Mouse (Mus musculus) liver, embryonic 15.5 days (tissue): ENCODE measurements at regions not wholly inside any gene's neighbourhood (a gene's known extent, or its start where the extent isn't known, plus 50 kb on each side); places are given as distances from the start of the nearest gene placed in this dataset.

Source experiments
- ATAC-seq: fragments of 200-750 bp; cut with Nextera tagmentation; 2 replicates; pipeline ENCODE4 v1.8.0; 2017; ENCODE audit warnings: moderate number of reproducible peaks, mild to moderate bottlenecking, moderate library complexity; ENCODE audit not compliant: insufficient read depth
- H3K27ac ChIP-seq: fragments of 300-500 bp; sonication (generic); replicated peaks from 2 replicates; pipeline ENCODE4 v1.5.1; 2015; ENCODE audit warnings: mild to moderate bottlenecking, inconsistent platforms
- H3K27me3 ChIP-seq: fragments of 300-500 bp; sonication (generic); 2 replicates; pipeline ENCODE4 v1.6.1; 2015; ENCODE audit warnings: mild to moderate bottlenecking, inconsistent platforms
- H3K36me3 ChIP-seq: fragments of 300-500 bp; sonication (generic); replicated peaks from 2 replicates; pipeline ENCODE4 v1.6.1; 2015; ENCODE audit warnings: moderate library complexity, mild to moderate bottlenecking, inconsistent platforms
- H3K4me1 ChIP-seq: fragments of 300-500 bp; sonication (generic); replicated peaks from 2 replicates; pipeline ENCODE4 v1.6.1; 2015; ENCODE audit warnings: inconsistent platforms
- H3K4me2 ChIP-seq: fragments of 300-500 bp; sonication (generic); 2 replicates; pipeline ENCODE4 v1.6.1; 2015; ENCODE audit warnings: moderate library complexity, mild to moderate bottlenecking, inconsistent platforms
- H3K4me3 ChIP-seq: fragments of 300-500 bp; sonication (generic); replicated peaks from 2 replicates; pipeline ENCODE4 v1.5.1; 2015; ENCODE audit warnings: mild to moderate bottlenecking, inconsistent platforms
- H3K9ac ChIP-seq: fragments of 300-500 bp; sonication (generic); 2 replicates; pipeline ENCODE4 v1.6.1; 2015; ENCODE audit warnings: moderate library complexity, mild to moderate bottlenecking, inconsistent platforms
- H3K9me3 ChIP-seq: fragments of 300-500 bp; sonication (generic); replicated peaks from 2 replicates; pipeline ENCODE4 v1.6.1; 2016; ENCODE audit warnings: inconsistent platforms
- WGBS: fragments of 180-500 bp; shearing (Covaris S2); methylation state at CpG from one replicate; pipeline ENCODE4 v1.1.7; 2015; ENCODE audit warnings: mixed read lengths; ENCODE audit not compliant: insufficient replicate concordance; 5-methylcytosine and 5-hydroxymethylcytosine counted together

- no peak overlapping the region for H3K4me3 ChIP-seq
- no peak overlapping the region for H3K27ac ChIP-seq
- H3K4me2 ChIP-seq, result no peak overlapping the region
- no peaks in the 10 kb centered on the region for H3K27me3 ChIP-seq
- H3K36me3 ChIP-seq, result no peaks in the 10 kb centered on the region
- H3K9ac ChIP-seq, result no peak overlapping the region
- 25% methylated on average over 4 of the region's 4 CpGs for WGBS
- H3K4me1 ChIP-seq, result no peaks in the 10 kb centered on the region
- no peaks in the 10 kb centered on the region for H3K9me3 ChIP-seq
- ATAC-seq, result no peak
These were observed 61.6 kb downstream of the Gm10295 start for GRCm38 (mm10) chr7:71289702-71290101.

DNA sequence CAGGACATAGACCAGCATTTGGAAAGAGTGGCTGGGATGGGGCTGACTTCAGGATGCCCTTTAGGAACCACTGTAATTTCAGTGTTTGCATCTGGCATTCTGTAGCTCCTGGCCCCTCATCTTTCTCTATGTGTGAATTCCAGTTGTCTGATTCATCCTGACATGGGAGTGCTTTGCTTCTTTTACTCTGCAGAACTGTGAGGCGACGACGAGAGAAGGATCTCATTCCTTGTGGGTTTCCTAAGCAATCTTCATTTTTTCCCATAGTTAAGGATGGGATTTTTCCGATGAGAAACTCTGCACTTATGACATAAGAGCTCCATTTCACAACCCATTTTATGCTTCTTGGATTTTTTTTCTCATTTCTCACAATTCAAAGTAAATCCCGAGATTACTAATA, 62.0 kb downstream of the Gm10295 start:
- WGBS, result 57% methylated on average over 5 of the region's 5 CpGs
- Histone ChIP-seq H3K9me3 (no peaks in the 10 kb centered on the region), H3K4me1 (no peaks in the 10 kb centered on the region), H3K4me3 (no peak overlapping the region), H3K27me3 (no peaks in the 10 kb centered on the region), H3K4me2 (no peak overlapping the region), H3K9ac (no peak overlapping the region), H3K27ac (no peak overlapping the region), H3K36me3 (no peaks in the 10 kb centered on the region)
- no peak for ATAC-seq

DNA sequence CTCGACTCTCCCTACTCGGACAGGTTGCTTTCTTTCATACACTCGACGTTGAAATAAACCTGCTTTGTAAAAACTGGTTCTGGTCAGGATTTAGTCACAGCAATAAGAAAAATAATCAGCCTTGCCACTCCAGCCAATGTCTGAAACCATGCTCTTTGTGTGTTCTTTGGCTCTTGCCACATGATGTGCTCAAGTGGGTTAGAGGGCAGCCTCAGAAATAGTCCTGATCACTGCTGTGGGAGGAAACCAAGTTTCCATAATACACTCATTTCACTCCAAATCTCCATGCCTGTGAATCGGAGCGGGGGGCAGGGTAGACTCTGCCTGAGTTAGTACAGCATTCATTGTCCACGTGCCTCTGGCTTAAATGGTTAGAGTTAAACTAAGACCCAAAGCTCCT, 63.8 kb downstream of the Gm10295 start:
- H3K9me3 ChIP-seq, result no peaks in the 10 kb centered on the region
- H3K27ac ChIP-seq, result no peak overlapping the region
- 62% methylated on average over 7 of the region's 7 CpGs for WGBS
- H3K4me1 ChIP-seq, result no peaks in the 10 kb centered on the region
- no peak overlapping the region for H3K4me3 ChIP-seq
- no peaks in the 10 kb centered on the region for H3K36me3 ChIP-seq
- H3K9ac ChIP-seq, result no peak overlapping the region
- no peak overlapping the region for H3K4me2 ChIP-seq
- H3K27me3 ChIP-seq, result no peaks in the 10 kb centered on the region
- no peak for ATAC-seq

DNA sequence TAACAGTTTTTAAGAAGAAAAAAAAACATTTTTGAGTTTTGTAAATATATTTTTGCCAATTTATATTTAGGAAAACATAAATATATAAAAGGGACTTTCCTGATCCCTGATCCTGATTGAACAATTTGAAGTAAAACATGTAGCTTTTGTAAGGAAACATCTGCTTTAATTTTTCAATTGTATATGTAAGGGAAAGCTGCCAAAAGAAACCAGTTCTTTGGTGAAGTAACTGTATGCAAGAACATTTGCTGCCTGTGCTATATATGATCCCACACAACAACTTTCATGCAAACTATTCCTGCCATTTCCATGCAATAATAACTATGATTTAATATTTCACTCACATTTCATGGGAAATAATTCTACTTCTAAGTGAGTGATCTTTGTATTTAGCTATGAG, 67.0 kb downstream of the Gm10295 start:
- H3K9ac ChIP-seq, result no peak overlapping the region
- ATAC-seq, result no peak
- H3K4me2 ChIP-seq, result no peak overlapping the region
- H3K27me3 ChIP-seq, result no peaks in the 10 kb centered on the region
- H3K27ac ChIP-seq, result no peak overlapping the region
- no peaks in the 10 kb centered on the region for H3K36me3 ChIP-seq
- no peak overlapping the region for H3K4me3 ChIP-seq
- H3K4me1 ChIP-seq, result no peaks in the 10 kb centered on the region
- H3K9me3 ChIP-seq, result no peaks in the 10 kb centered on the region

DNA sequence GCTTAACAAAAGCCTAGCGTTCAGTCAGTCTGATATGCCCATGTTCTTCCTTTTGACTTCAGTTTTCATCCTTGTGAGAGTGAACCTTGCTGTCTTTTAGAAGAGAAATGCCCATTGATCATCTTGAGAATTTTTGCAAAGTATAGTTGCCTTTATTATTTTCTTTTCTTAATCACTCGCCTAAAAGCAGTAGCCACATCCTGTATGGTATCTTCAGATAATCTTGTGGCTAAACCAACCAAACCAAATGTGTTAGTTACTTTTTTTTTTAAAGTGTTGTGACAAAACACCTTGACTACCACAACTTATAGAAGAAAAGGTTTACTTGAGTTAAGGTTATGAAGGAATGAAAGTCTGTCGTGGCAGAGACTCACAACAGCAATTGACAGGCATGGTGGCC, 67.9 kb downstream of the Gm10295 start:
- no peaks in the 10 kb centered on the region for H3K4me1 ChIP-seq
- no peak overlapping the region for H3K27ac ChIP-seq
- H3K9me3 ChIP-seq, result no peaks in the 10 kb centered on the region
- no peaks in the 10 kb centered on the region for H3K27me3 ChIP-seq
- no peak overlapping the region for H3K4me3 ChIP-seq
- H3K36me3 ChIP-seq, result no peaks in the 10 kb centered on the region
- 37% methylated on average over 3 of the region's 3 CpGs for WGBS
- no peak overlapping the region for H3K4me2 ChIP-seq
- H3K9ac ChIP-seq, result no peak overlapping the region
- no peak for ATAC-seq

- no peaks in the 10 kb centered on the region for H3K4me1 ChIP-seq
- H3K27ac ChIP-seq, result no peak overlapping the region
- no peak for ATAC-seq
- H3K9me3 ChIP-seq, result no peaks in the 10 kb centered on the region
- H3K4me3 ChIP-seq, result no peak overlapping the region
- no peaks in the 10 kb centered on the region for H3K36me3 ChIP-seq
- H3K9ac ChIP-seq, result no peak overlapping the region
- no peak overlapping the region for H3K4me2 ChIP-seq
- H3K27me3 ChIP-seq, result no peaks in the 10 kb centered on the region
- 70% methylated on average over 8 of the region's 8 CpGs for WGBS
These were observed 85.2 kb downstream of the Gm10295 start for GRCm38 (mm10) chr7:71266101-71266500.

GRCm38 (mm10) chr7:71264115-71264514, 87.2 kb downstream of the Gm10295 start:
- 60% methylated on average over 1 of the region's 1 CpGs for WGBS
- Histone ChIP-seq H3K27me3 (no peaks in the 10 kb centered on the region), H3K4me1 (no peaks in the 10 kb centered on the region), H3K9ac (no peak overlapping the region), H3K27ac (no peak overlapping the region), H3K4me2 (no peak overlapping the region), H3K36me3 (no peaks in the 10 kb centered on the region), H3K9me3 (no peaks in the 10 kb centered on the region), H3K4me3 (no peak overlapping the region)
- no peak for ATAC-seq

- H3K9ac ChIP-seq, result no peak overlapping the region
- 22% methylated on average over 2 of the region's 2 CpGs for WGBS
These were observed 101.6 kb downstream of the Gm10295 start for GRCm38 (mm10) chr7:71249669-71250068.

DNA sequence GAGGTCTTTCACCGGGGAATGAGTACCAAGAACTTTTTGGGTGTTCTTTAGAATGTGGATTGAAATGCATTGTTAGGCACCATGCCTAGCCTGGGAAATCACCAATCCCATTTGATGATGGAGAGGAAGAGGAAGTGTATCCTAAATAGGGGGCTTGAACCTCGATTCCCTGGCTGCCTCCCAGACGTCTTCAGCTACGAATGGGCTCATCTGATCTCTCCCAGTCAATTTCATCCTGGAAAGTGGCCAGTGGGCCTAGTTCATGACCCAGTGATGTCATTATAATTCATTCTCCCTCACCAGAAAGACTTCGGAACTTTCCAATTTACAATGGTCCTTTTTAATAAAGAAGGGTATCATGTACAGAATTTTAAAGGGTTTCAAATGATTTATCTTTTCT, 102.1 kb downstream of the Gm10295 start:
- Histone ChIP-seq H3K27ac (no peak overlapping the region), H3K36me3 (no peaks in the 10 kb centered on the region), H3K9ac (no peak overlapping the region), H3K27me3 (no peaks in the 10 kb centered on the region), H3K4me2 (no peak overlapping the region), H3K9me3 (no peaks in the 10 kb centered on the region), H3K4me3 (no peak overlapping the region), H3K4me1 (no peaks in the 10 kb centered on the region)
- WGBS, result 45% methylated on average over 5 of the region's 5 CpGs
- no peak for ATAC-seq

More at GRCm38 (mm10) chr7:71249669-71250068, 101.6 kb downstream of the Gm10295 start:
- H3K4me3 ChIP-seq, result no peak overlapping the region
- H3K27ac ChIP-seq, result no peak overlapping the region
- no peak overlapping the region for H3K4me2 ChIP-seq
- no peaks in the 10 kb centered on the region for H3K36me3 ChIP-seq
- H3K27me3 ChIP-seq, result no peaks in the 10 kb centered on the region
- no peaks in the 10 kb centered on the region for H3K9me3 ChIP-seq
- ATAC-seq, result no peak
- no peaks in the 10 kb centered on the region for H3K4me1 ChIP-seq

GRCm38 (mm10) chr7:71247922-71248321, 103.4 kb downstream of the Gm10295 start:
- WGBS, result 55% methylated on average over 5 of the region's 5 CpGs
- no peak overlapping the region for H3K9ac ChIP-seq
- H3K4me3 ChIP-seq, result no peak overlapping the region
- no peak overlapping the region for H3K4me2 ChIP-seq
- no peak for ATAC-seq
- no peaks in the 10 kb centered on the region for H3K4me1 ChIP-seq
- H3K9me3 ChIP-seq, result no peaks in the 10 kb centered on the region
- H3K27ac ChIP-seq, result no peak overlapping the region
- no peaks in the 10 kb centered on the region for H3K27me3 ChIP-seq
- no peaks in the 10 kb centered on the region for H3K36me3 ChIP-seq

GRCm38 (mm10) chr7:71242379-71242911, 108.8 kb downstream of the Gm10295 start:
- Histone ChIP-seq H3K4me2 (no peak overlapping the region), H3K9ac (no peak overlapping the region), H3K4me3 (no peak overlapping the region), H3K9me3 (no peaks in the 10 kb centered on the region), H3K4me1 (no peaks in the 10 kb centered on the region), H3K27ac (no peak overlapping the region), H3K36me3 (no peaks in the 10 kb centered on the region), H3K27me3 (no peaks in the 10 kb centered on the region)
- 30% methylated on average over 2 of the region's 2 CpGs for whole genome bisulfite sequencing
- no peak for ATAC-seq

GRCm38 (mm10) chr7:71239207-71239606, 112.1 kb downstream of the Gm10295 start:
- H3K9me3 ChIP-seq, result no peaks in the 10 kb centered on the region
- H3K4me2 ChIP-seq, result no peak overlapping the region
- no peak overlapping the region for H3K27ac ChIP-seq
- H3K9ac ChIP-seq, result no peak overlapping the region
- 42% methylated on average over 3 of the region's 3 CpGs for WGBS
- H3K4me1 ChIP-seq, result no peaks in the 10 kb centered on the region
- no peaks in the 10 kb centered on the region for H3K36me3 ChIP-seq
- no peak overlapping the region for H3K4me3 ChIP-seq
- ATAC-seq, result no peak
- no peaks in the 10 kb centered on the region for H3K27me3 ChIP-seq
